Mouse (Mus musculus) kidney, adult 2 months (tissue): Measurements from ENCODE around the gene Syt12. TPM values are rescaled to one million over a fixed set of nuclear protein-coding genes. Genes with fewer than 3 reads are reported as not detected.

Source experiments
- DNase-seq: peaks from one replicate; pipeline ENCODE4 v3.0.0; 2021
- H3K27ac ChIP-seq: fragments of 200-500 bp; 2 replicates; pipeline ENCODE4 v1.5.1; 2012; ENCODE audit warnings: low read depth, low read length, control low read depth, inconsistent platforms; ENCODE audit not compliant: insufficient read depth
- H3K27me3 ChIP-seq: fragments of 200-500 bp; replicated peaks from 2 replicates; pipeline ENCODE4 v1.6.1; 2012; ENCODE audit warnings: mild to moderate bottlenecking, moderate library complexity, low read length, inconsistent platforms; ENCODE audit not compliant: control insufficient read depth, insufficient read depth
- H3K36me3 ChIP-seq: fragments of 200-500 bp; 2 replicates; pipeline ENCODE4 v1.6.1; 2012; ENCODE audit warnings: mild to moderate bottlenecking, moderate library complexity, low read length, inconsistent platforms; ENCODE audit not compliant: control insufficient read depth, insufficient read depth
- H3K4me1 ChIP-seq: fragments of 200-500 bp; 2 replicates; pipeline ENCODE4 v1.6.1; 2011; ENCODE audit warnings: low read length; ENCODE audit not compliant: control insufficient read depth, insufficient read depth
- H3K4me3 ChIP-seq: fragments of 200-500 bp; 2 replicates; pipeline ENCODE4 v1.5.1; 2011; ENCODE audit warnings: mild to moderate bottlenecking, low read depth, low read length, control low read depth; ENCODE audit not compliant: insufficient read depth
- CTCF ChIP-seq: fragments of 200-500 bp; conservative IDR thresholded peaks from 2 replicates; pipeline ENCODE4 v1.5.1; 2011; ENCODE audit warnings: low read depth, mild to moderate bottlenecking, control low read depth, low read length, moderate library complexity, mixed read lengths; ENCODE audit not compliant: insufficient read depth, insufficient read length
- POLR2A ChIP-seq: fragments of 200-500 bp; IDR thresholded peaks from one replicate; pipeline ENCODE4 v1.6.1; 2011; ENCODE audit warnings: low read depth, low read length, control low read depth
- WGBS: fragments of 180-500 bp; shearing (Covaris S2); methylation state at CpG from one replicate; pipeline ENCODE4 v1.1.7; 2018; 5-methylcytosine and 5-hydroxymethylcytosine counted together
- polyA plus RNA-seq: library from polyadenylated mRNA; depleted of rRNA; stranded (reverse); fragments of >200 nt; gene quantifications from 2 replicates; pipeline ENCODE4 v1.2.3, GENCODE M21; 2012

Syt12 gene
- polyA plus RNA-seq, 1 experiment, result 4.6 TPM

GRCm38 (mm10) chr19:4511116-4511841 lies 34.0 kb upstream of the Syt12 start:
- H3K4me1 ChIP-seq, result peaks cover 5% of the 10 kb centered on the region; the same call in 1 of the 2 replicates
- WGBS, result 9% methylated on average over 13 of the region's 13 CpGs
- TF ChIP-seq POLR2A, result no peak
- no peak for TF ChIP-seq CTCF
- DNase-seq, result peak; percentile 22
- no peak overlapping the region for H3K27ac ChIP-seq
- H3K4me3 ChIP-seq, result peak overlapping the region; percentile 67
- H3K36me3 ChIP-seq, result no peaks in the 10 kb centered on the region
- no peaks in the 10 kb centered on the region for H3K27me3 ChIP-seq

DNA sequence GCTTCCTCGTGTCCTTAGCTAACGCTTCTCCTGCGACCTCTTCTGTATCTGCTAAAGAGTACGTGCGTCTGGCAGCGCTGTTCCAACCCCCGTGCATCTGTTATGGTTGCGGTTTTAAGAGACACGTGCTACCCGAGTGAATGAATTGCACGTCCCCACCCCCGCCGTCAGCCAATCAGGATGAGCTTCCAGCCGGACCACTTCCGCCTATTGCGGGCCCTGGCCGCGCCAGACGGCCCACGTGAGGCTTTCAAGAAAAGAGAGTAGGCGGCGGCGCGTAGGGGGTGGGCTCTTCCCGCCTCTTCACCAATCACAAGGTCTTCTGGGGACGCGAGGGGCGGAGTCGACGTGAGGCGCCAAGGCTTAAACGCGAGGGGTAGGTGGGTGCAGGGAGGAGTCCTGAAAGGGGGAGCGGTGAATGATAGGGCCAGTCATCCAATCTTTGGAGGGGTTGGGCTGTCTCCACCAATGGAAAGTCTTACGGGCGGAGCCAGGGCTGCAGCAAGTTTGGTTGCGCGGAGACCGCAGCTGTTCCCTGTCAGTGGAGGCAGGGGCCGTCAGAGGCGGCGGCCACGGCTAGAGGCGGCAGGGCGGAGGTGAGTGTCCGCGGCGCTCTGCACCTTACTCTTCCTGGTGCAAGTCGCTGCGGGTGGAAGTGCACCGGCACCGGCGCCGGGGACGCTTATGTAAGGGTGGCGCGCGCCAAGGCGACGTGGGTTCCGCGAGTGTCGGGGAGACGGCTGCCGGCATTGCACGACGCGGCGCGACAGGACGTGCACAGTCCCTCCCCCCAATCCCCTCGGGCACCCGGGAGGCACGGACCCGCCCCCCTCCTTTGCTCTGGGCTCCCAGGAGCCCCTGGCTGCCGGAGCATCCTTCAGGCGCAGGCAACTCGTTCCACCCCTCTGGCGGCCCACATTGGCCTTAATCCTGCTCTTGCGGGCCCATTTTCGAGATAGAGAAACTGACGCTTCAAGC lies 33.0 kb upstream of the Syt12 start, which contains the start of gene Pcx:
TSS of gene Pcx (plus strand) at position 487 of the 978 bp plus-strand sequence.
- peak within 1 kb of the TSS; percentile 70 for H3K27ac ChIP-seq

DNA sequence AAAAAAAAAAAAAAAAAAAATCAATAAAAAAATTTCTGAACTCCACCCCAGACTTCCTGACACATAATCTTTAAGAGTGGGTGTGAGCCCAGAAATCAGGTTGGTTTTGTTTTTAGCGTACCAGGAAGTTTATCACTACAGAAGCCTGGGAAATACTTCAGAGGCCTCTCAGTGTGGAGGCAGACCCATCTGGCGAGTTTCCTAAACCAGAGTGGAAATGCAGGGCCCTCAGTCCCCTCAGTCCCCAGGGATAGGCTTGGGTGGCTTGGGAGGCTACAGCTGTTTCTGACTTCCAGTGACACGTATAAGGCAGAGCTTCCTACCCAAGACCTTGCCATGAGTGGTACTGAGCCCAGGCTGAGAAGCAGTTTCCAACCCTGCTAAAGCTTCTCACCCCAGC lies 30.5 kb upstream of the Syt12 start:
- TF ChIP-seq CTCF, result no peak
- no peak for TF ChIP-seq POLR2A
- Histone ChIP-seq H3K27ac (no peak overlapping the region), H3K27me3 (no peaks in the 10 kb centered on the region), H3K4me1 (peaks cover 5% of the 10 kb centered on the region; the same call in 1 of the 2 replicates), H3K4me3 (no peak overlapping the region), H3K36me3 (no peaks in the 10 kb centered on the region)
- WGBS, result 79% methylated on average over 3 of the region's 3 CpGs
- no peak for DNase-seq

More for the DNA sequence above, 33.0 kb upstream of the Syt12 start, which contains the start of gene Pcx:
- H3K27me3 ChIP-seq, result no peaks in the 10 kb centered on the region
- H3K36me3 ChIP-seq, result no peaks in the 10 kb centered on the region
- under 1% methylated on average over 82 of the region's 82 CpGs for WGBS
- H3K4me3 ChIP-seq, result peak within 1 kb of the TSS; percentile 67
- H3K4me1 ChIP-seq, result peaks cover 5% of the 10 kb centered on the region; the same call in 1 of the 2 replicates
- peak; percentile 100 for DNase-seq
- no peak for TF ChIP-seq CTCF
- TF ChIP-seq POLR2A, result peak; percentile 89

- no peak for DNase-seq
- peaks cover 2% of the 10 kb centered on the region; the same call in 1 of the 2 replicates for H3K4me1 ChIP-seq
- H3K36me3 ChIP-seq, result no peaks in the 10 kb centered on the region
- H3K27ac ChIP-seq, result no peak overlapping the region
- no peak for TF ChIP-seq POLR2A
- TF ChIP-seq CTCF, result no peak
- H3K27me3 ChIP-seq, result no peaks in the 10 kb centered on the region
- no peak overlapping the region for H3K4me3 ChIP-seq
- 97% methylated on average over 1 of the region's 1 CpGs for WGBS
These were observed 27.6 kb upstream of the Syt12 start for GRCm38 (mm10) chr19:4504830-4505229.

DNA sequence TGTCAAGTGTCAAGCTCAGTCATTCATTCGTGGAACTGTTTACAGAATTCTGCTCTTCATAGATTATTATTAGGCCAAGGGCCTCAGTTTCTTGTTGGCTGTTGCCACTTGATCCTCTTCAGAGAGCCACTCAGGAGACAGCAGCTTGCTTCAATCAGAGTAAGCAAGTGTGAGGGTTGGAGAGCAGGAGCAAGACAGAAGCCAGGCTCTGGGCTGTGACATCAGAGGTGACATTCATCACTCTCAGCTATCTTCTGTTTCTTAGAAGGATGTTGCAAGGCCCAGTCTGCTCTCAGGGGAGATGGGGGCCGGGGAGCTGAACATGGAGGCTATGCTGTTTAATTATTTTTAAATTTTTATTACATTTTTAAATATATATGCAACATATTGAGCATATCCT lies 25.5 kb upstream of the Syt12 start:
- TF ChIP-seq POLR2A, result no peak
- no peak for TF ChIP-seq CTCF
- DNase-seq, result no peak
- Histone ChIP-seq H3K4me3 (no peak overlapping the region), H3K36me3 (no peaks in the 10 kb centered on the region), H3K27me3 (no peaks in the 10 kb centered on the region), H3K27ac (no peak overlapping the region), H3K4me1 (peaks cover 10% of the 10 kb centered on the region; the same call in 1 of the 2 replicates)
- 73% methylated on average over 2 of the region's 2 CpGs for WGBS

- peak within 1 kb of the TSS; percentile 38; the same call in 1 of the 2 replicates for H3K27ac ChIP-seq
- WGBS, result 45% methylated on average over 16 of the region's 16 CpGs
- no peaks in the 10 kb centered on the region for H3K27me3 ChIP-seq
- peaks cover 26% of the 10 kb centered on the region for H3K4me1 ChIP-seq
- no peak for TF ChIP-seq CTCF
- no peak for TF ChIP-seq POLR2A
- no peaks in the 10 kb centered on the region for H3K36me3 ChIP-seq
- H3K4me3 ChIP-seq, result no peak within 1 kb of the TSS
- peak; percentile 53 for DNase-seq
These were observed 21.1 kb upstream of the Syt12 start, which contains the start of gene 2010003K11Rik for GRCm38 (mm10) chr19:4498062-4498933. Gene 2010003K11Rik (minus strand): TSS chr19:4498583.
